Mouse (Mus musculus): ENCODE data around the gene Spopl. TPM values are rescaled to one million over a fixed set of nuclear protein-coding genes. Genes with fewer than 3 reads are reported as not detected.
"Not testable (repeated sequence)": the region's sequence is repeated elsewhere in the genome, so short reads cannot be mapped to it uniquely, and the experiment has no call there.

Gene Spopl
- polyA plus RNA-seq (2012; rRNA removed), result 3.9 and 4.3 TPM in 2 replicates

DNA sequence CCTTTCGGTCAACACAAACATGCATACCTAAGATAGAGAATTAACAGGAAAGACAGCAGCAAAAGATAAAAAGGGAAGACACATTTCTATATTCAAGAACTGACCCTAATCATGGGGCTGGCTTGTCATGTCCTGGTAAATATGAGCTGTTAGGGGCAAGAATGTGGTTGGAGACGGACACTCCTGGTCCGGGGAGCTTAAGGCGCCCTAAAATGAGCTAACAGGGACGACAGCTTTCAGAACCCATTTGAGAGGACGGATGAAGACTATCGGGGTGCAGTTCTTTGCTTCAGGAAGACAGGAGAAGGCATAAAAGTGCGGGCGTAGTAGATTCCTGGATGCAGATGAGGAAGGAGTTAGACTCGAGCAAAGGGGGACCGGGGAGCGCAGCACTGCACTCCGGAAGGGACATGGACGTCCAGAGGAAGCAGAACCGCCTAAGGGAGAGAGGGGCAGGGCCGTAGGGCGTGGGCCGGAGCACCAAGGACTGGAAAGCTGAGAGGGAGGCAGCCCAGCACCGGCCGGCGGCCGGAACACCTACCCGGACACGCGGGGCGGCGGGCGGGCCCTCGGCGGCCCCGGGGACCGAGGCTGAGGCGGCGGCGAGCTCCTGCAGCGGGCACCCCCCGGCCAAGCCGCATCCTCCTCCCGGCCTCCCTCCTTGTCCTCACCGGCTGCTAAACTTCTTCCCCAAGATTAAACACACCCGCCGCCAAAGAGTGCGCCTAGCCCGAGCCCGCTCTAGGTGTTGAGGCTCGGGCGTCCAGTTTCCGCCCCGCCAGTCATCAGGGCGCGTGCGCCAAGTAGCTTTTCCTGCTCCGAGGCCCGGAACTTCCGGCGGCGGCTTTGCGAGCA is at the start of gene Spopl:
Spopl (minus strand) TSS at position 805 of the 855 bp plus-strand sequence.
- H3K27ac ChIP-seq (ENCODE audit: control insufficient read depth, insufficient read depth, low read depth, low read length), result peak within 1 kb of the TSS; percentile 34; the same call in 1 of the 2 replicates
- no peak for TF ChIP-seq CTCF (IDR thresholded peaks at IDR 0.05; ENCODE audit: control insufficient read depth, insufficient read depth, insufficient replicate concordance, low read depth, low read length)
- peak; percentile 62 for TF ChIP-seq POLR2A (IDR thresholded peaks at IDR 0.05; ENCODE audit: control insufficient read depth, low read depth, low read length)
- H3K27me3 ChIP-seq (ENCODE audit: control insufficient read depth, insufficient read depth, low read length), result no peaks in the 10 kb centered on the region

DNA sequence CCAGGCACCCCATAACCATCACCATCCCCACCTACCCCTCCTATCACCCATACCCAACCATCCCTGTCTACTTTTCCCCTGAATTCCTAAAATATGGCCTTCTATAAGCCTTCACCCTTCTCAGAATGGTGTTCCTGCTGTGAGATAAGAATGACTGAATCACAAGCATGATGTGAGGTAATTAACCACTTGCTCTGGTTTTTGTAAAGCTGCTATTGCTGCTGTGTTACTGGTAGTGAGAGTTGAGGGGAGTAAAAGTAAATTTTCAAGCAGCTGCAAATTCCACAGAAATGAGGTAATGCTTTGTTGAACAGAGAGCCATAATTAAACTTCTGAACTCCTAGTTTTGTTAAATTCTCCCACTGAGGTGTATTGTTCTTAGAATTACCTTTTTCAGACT is 48.2 kb upstream of the Spopl start:
- TF ChIP-seq CTCF (IDR thresholded peaks at IDR 0.05; ENCODE audit: control insufficient read depth, insufficient read depth, insufficient replicate concordance, low read depth, low read length) (no peak), POLR2A (IDR thresholded peaks at IDR 0.05; ENCODE audit: control insufficient read depth, low read depth, low read length) (no peak)
- no peaks in the 10 kb centered on the region for H3K36me3 ChIP-seq (ENCODE audit: control insufficient read depth, insufficient read depth, low read length)
- no peak overlapping the region for H3K4me3 ChIP-seq (ENCODE audit: control insufficient read depth, low read depth, low read length)
- H3K4me1 ChIP-seq (ENCODE audit: control insufficient read depth, insufficient read depth, low read length), result no peaks in the 10 kb centered on the region; the same call in 1 of the 2 replicates
- H3K27me3 ChIP-seq (ENCODE audit: control insufficient read depth, insufficient read depth, low read length), result no peaks in the 10 kb centered on the region
- no peak overlapping the region for H3K27ac ChIP-seq (ENCODE audit: control insufficient read depth, insufficient read depth, low read depth, low read length)

More for the DNA sequence above, at the start of gene Spopl:
- no peaks in the 10 kb centered on the region; the same call in 1 of the 2 replicates for H3K4me1 ChIP-seq (ENCODE audit: control insufficient read depth, insufficient read depth, low read length)
- H3K4me3 ChIP-seq (ENCODE audit: control insufficient read depth, low read depth, low read length), result peak within 1 kb of the TSS; percentile 90
- H3K36me3 ChIP-seq (ENCODE audit: control insufficient read depth, insufficient read depth, low read length), result no peaks in the 10 kb centered on the region

DNA sequence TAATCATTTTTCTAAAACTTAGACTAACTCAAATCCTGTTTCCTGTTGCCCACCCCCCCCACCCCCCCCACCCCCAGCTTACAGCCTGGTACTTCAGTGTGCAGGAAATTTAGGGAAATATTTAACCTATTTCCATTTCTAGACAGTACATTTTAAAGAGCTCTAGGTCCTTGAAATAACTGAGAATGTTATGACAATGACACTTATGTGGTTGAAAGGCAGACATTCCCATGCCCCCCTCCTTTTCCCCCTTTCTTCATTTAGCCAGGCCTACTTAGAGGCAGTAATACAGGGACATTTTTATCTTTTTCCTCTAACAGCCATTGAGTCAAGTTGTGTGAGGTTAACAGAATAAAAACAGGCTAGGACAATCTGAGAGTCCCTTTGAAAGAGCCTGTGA is 46.1 kb upstream of the Spopl start:
- H3K4me3 ChIP-seq (ENCODE audit: control insufficient read depth, low read depth, low read length), result no peak overlapping the region

DNA sequence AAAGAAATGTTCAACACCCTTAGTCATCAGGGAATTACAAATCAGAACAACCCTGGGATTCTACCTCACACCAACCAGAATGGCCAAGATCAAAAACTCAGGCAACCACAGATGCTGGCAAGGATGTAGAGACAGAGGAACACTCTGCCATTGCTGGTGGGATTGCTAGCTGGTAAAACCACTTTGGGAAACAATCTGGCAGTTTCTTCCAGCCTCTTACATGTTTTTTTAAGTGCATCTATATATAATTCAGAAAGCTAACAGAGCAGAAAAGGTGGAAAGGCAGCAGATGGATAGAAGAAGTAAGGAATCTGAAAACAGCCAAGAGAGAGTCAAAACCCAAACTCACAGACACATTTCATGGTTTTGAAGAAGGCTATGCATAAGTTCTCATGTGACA is 33.5 kb upstream of the Spopl start:
- H3K27me3 ChIP-seq (ENCODE audit: control insufficient read depth, insufficient read depth, low read length), result no peaks in the 10 kb centered on the region
- TF ChIP-seq POLR2A (IDR thresholded peaks at IDR 0.05; ENCODE audit: control insufficient read depth, low read depth, low read length), result no peak
- TF ChIP-seq CTCF (IDR thresholded peaks at IDR 0.05; ENCODE audit: control insufficient read depth, insufficient read depth, insufficient replicate concordance, low read depth, low read length), result no peak
- no peak overlapping the region for H3K27ac ChIP-seq (ENCODE audit: control insufficient read depth, insufficient read depth, low read depth, low read length)
- H3K4me1 ChIP-seq (ENCODE audit: control insufficient read depth, insufficient read depth, low read length), result no peaks in the 10 kb centered on the region
- no peaks in the 10 kb centered on the region for H3K36me3 ChIP-seq (ENCODE audit: control insufficient read depth, insufficient read depth, low read length)
- no peak overlapping the region for H3K4me3 ChIP-seq (ENCODE audit: control insufficient read depth, low read depth, low read length)

More for the DNA sequence above, 46.1 kb upstream of the Spopl start:
- no peak for TF ChIP-seq CTCF (IDR thresholded peaks at IDR 0.05; ENCODE audit: control insufficient read depth, insufficient read depth, insufficient replicate concordance, low read depth, low read length)
- no peak for TF ChIP-seq POLR2A (IDR thresholded peaks at IDR 0.05; ENCODE audit: control insufficient read depth, low read depth, low read length)
- Histone ChIP-seq H3K36me3 (ENCODE audit: control insufficient read depth, insufficient read depth, low read length) (no peaks in the 10 kb centered on the region), H3K27ac (ENCODE audit: control insufficient read depth, insufficient read depth, low read depth, low read length) (no peak overlapping the region), H3K4me1 (ENCODE audit: control insufficient read depth, insufficient read depth, low read length) (no peaks in the 10 kb centered on the region; the same call in 1 of the 2 replicates), H3K27me3 (ENCODE audit: control insufficient read depth, insufficient read depth, low read length) (no peaks in the 10 kb centered on the region)

DNA sequence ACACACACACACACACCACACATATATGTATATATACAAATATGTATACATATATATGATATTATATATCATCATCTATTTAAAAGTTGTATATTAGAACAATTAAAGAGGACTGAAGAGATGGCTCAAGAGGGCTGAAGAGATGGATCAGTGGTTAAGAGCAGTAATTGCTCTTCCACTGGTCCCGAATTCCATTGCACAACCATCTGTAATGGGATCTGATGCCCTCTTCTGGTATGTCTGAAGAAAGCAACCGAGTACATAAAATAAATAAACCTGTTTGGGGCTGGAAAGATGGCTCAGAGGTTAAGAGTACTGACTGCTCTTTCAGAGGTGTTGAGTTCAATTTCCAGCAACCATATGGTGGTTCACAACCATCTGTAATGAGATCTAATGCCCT is 16.9 kb upstream of the Spopl start:
- H3K27ac ChIP-seq (ENCODE audit: control insufficient read depth, insufficient read depth, low read depth, low read length), result no peak overlapping the region
- no peak for TF ChIP-seq POLR2A (IDR thresholded peaks at IDR 0.05; ENCODE audit: control insufficient read depth, low read depth, low read length)
- no peak overlapping the region for H3K4me3 ChIP-seq (ENCODE audit: control insufficient read depth, low read depth, low read length)
- no peaks in the 10 kb centered on the region for H3K4me1 ChIP-seq (ENCODE audit: control insufficient read depth, insufficient read depth, low read length)
- no peaks in the 10 kb centered on the region for H3K36me3 ChIP-seq (ENCODE audit: control insufficient read depth, insufficient read depth, low read length)
- no peaks in the 10 kb centered on the region for H3K27me3 ChIP-seq (ENCODE audit: control insufficient read depth, insufficient read depth, low read length)

DNA sequence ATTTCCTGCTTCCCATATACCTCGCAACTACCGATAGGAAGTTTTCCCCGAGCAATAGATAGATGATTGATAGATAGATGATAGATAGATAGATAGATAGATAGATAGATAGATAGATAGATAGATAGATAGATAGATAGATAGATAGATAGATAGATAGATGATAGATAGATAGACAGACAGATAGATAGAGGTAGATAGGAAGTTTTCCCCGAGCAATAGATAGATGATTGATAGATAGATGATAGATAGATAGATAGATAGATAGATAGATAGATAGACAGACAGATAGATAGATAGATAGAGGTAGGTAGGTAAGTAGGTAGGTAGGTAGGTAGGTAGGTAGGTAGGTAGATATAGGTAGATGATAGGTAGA is 239 bp upstream of the Spopl start:
- H3K4me3 ChIP-seq (ENCODE audit: control insufficient read depth, low read depth, low read length), result peak overlapping the region; percentile 90
- not testable (repeated sequence) for H3K36me3 ChIP-seq (ENCODE audit: control insufficient read depth, insufficient read depth, low read length); H3K27me3 ChIP-seq (ENCODE audit: control insufficient read depth, insufficient read depth, low read length); H3K27ac ChIP-seq (ENCODE audit: control insufficient read depth, insufficient read depth, low read depth, low read length); H3K4me1 ChIP-seq (ENCODE audit: control insufficient read depth, insufficient read depth, low read length)

DNA sequence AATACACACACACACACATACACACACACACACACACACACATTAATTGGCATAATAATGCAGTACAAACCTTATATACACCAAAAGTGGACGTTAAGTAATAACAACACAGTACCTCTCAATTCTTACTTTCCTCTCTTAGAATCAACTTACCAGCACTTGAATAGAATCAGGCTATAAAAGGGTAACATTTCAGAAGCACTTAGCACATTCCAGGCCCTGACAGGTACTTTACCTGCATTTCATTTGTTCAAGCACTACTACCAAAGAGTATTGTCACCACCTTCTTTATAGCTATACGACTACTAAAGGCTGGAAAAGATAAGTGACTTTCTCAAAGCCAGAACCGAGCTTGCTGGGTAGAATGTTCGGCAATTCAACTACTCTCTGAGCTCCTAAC is 1.3 kb downstream of the Spopl start:
- H3K27me3 ChIP-seq (ENCODE audit: control insufficient read depth, insufficient read depth, low read length), result no peaks in the 10 kb centered on the region
- H3K36me3 ChIP-seq (ENCODE audit: control insufficient read depth, insufficient read depth, low read length), result no peaks in the 10 kb centered on the region
- no peak overlapping the region for H3K27ac ChIP-seq (ENCODE audit: control insufficient read depth, insufficient read depth, low read depth, low read length)
- no peak overlapping the region for H3K4me3 ChIP-seq (ENCODE audit: control insufficient read depth, low read depth, low read length)
- H3K4me1 ChIP-seq (ENCODE audit: control insufficient read depth, insufficient read depth, low read length), result no peaks in the 10 kb centered on the region; the same call in 1 of the 2 replicates
- TF ChIP-seq CTCF (IDR thresholded peaks at IDR 0.05; ENCODE audit: control insufficient read depth, insufficient read depth, insufficient replicate concordance, low read depth, low read length) (no peak), POLR2A (IDR thresholded peaks at IDR 0.05; ENCODE audit: control insufficient read depth, low read depth, low read length) (no peak)

All from testis, adult 2 months (tissue).